Mouse (Mus musculus) embryonic facial prominence, embryonic 14.5 days (tissue): ENCODE data around the gene Fam222a. TPM values are rescaled to one million over a fixed set of nuclear protein-coding genes. Genes with fewer than 3 reads are reported as not detected.

Experiments
- ATAC-seq: fragments of 200-750 bp; cut with Nextera tagmentation; 2 replicates; pipeline ENCODE4 v1.8.0; 2017; ENCODE audit warnings: low read depth, moderate number of reproducible peaks, moderate TSS enrichment
- DNase-seq: peaks from one replicate; pipeline ENCODE4 v3.0.0-alpha.2; 2015; ENCODE audit warnings: low spot score
- H3K27ac ChIP-seq: fragments of 300-500 bp; sonication (generic); replicated peaks from 2 replicates; pipeline ENCODE4 v1.5.1; 2014; ENCODE audit warnings: low read depth, mild to moderate bottlenecking, low read length, moderate library complexity
- H3K27me3 ChIP-seq: fragments of 300-500 bp; sonication (generic); replicated peaks from 2 replicates; pipeline ENCODE4 v1.6.1; 2014; ENCODE audit warnings: low read length; ENCODE audit not compliant: control insufficient read depth, insufficient read depth
- H3K36me3 ChIP-seq: fragments of 300-500 bp; sonication (generic); 2 replicates; pipeline ENCODE4 v1.6.1; 2014; ENCODE audit warnings: low read length, mixed read lengths; ENCODE audit not compliant: control insufficient read depth, insufficient read depth
- H3K4me1 ChIP-seq: fragments of 300-500 bp; sonication (generic); 2 replicates; pipeline ENCODE4 v1.6.1; 2014; ENCODE audit warnings: antibody characterized with exemption, low read length; ENCODE audit not compliant: control insufficient read depth, insufficient read depth
- H3K4me2 ChIP-seq: fragments of 300-500 bp; sonication (generic); 2 replicates; pipeline ENCODE4 v1.6.1; 2014; ENCODE audit warnings: low read depth, mild to moderate bottlenecking, low read length, moderate library complexity, mixed read lengths
- H3K4me3 ChIP-seq: fragments of 300-500 bp; sonication (generic); 2 replicates; pipeline ENCODE4 v1.5.1; 2014; ENCODE audit warnings: low read depth, mild to moderate bottlenecking, low read length
- H3K9ac ChIP-seq: fragments of 300-500 bp; sonication (generic); 2 replicates; pipeline ENCODE4 v1.6.1; 2014; ENCODE audit warnings: low read depth, mild to moderate bottlenecking, low read length, moderate library complexity, mixed read lengths
- H3K9me3 ChIP-seq: fragments of 300-500 bp; sonication (generic); 2 replicates; pipeline ENCODE4 v1.6.1; 2016; ENCODE audit warnings: low read length; ENCODE audit not compliant: control insufficient read depth
- WGBS: fragments of 180-500 bp; shearing (Covaris S2); extraction: QIAGEN DNeasy Blood & Tissue Kit; methylation state at CpG from one replicate; pipeline ENCODE4 v1.1.7; 2014; 5-methylcytosine and 5-hydroxymethylcytosine counted together
- polyA plus RNA-seq: library from polyadenylated mRNA; unstranded; fragments of >200 nt; fragmentation: Nextera tagmentation; extraction: Ambion mirVana; gene quantifications from 2 replicates; pipeline ENCODE4 v1.2.1, GENCODE M21; 2014

The Fam222a gene
- polyA plus RNA-seq: 1.4 and 1.6 TPM in 2 replicates

DNA sequence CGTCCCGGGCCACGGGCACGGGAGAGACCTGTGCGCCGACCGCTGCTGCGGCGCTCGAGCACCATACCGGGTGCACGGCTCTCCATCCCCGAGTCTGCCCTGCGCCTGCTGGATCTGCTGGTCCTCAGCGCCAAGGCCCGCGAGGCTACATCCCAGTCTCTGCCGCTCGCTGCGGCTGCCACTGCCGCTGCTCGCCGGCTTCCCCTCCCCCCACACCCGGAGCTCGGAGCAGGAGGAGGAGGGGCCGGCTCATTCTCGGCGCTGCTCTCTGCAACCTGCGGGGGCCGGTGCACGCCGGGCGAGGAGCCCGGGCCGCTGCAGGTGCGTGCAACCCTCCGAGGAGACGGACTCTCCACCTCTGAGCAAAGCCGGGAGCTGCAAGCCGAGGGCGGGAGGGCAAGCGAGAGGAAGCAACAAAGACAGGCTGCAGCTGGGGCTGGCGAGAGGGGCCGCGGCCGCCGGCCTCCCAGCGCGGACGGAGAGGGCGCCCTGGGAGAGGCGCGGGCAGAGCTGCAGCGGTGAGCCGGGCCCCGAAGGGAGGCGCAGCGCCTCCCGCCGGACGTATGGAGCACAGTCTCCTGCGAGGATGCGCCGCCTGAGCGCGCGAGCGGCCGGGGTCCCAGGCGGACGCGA lies at the start of gene Fam222a:
Fam222a (plus strand) TSS at position 452 of the 633 bp plus-strand sequence.
- peak; percentile 42 for ATAC-seq
- Histone ChIP-seq H3K27ac (peak within 1 kb of the TSS; percentile 63; the same call in 1 of the 2 replicates), H3K4me3 (peak within 1 kb of the TSS; percentile 74), H3K4me1 (peaks cover 28% of the 10 kb centered on the region), H3K36me3 (no peaks in the 10 kb centered on the region), H3K9me3 (peaks cover 8% of the 10 kb centered on the region; the same call in 1 of the 2 replicates), H3K9ac (peak within 1 kb of the TSS; percentile 47), H3K4me2 (peak within 1 kb of the TSS; percentile 99), H3K27me3 (peaks cover 27% of the 10 kb centered on the region)
- 0% methylated on average over 17 of the region's 72 CpGs for WGBS
- DNase-seq: peak; percentile 79

DNA sequence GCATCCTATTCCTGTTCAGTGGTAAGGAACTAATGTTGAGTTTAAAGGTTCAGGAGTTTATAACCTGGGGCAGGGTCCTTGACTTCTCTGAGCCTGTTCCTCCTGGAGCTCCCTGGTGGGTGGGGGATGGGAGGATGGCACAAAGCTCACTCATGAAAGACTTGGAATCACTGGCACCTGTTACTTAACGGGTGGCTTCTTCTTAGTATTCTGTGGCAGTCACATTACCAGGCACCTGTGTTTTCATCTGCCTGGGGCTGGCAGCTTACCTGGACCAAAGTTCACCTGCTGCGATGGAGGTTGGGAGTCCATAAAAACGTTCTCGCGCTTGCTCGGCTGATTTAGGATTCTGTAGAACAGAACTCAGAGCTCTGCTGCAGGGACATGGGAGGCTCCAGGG lies 39.5 kb upstream of the Fam222a start:
- no peak for ATAC-seq
- DNase-seq: no peak
- no peaks in the 10 kb centered on the region for H3K27me3 ChIP-seq
- H3K9ac ChIP-seq: no peak overlapping the region
- no peak overlapping the region for H3K27ac ChIP-seq
- no peaks in the 10 kb centered on the region for H3K9me3 ChIP-seq
- no peaks in the 10 kb centered on the region; the same call in 1 of the 2 replicates for H3K4me1 ChIP-seq
- no peak overlapping the region for H3K4me3 ChIP-seq
- H3K4me2 ChIP-seq: no peak overlapping the region
- H3K36me3 ChIP-seq: no peaks in the 10 kb centered on the region
- 88% methylated on average over 6 of the region's 6 CpGs for WGBS

- H3K27ac ChIP-seq: no peak overlapping the region; the same call in 1 of the 2 replicates
- no peak overlapping the region for H3K4me2 ChIP-seq
- WGBS: 24% methylated on average over 6 of the region's 6 CpGs
- peak; percentile 62; the same call in 1 of the 2 replicates for ATAC-seq
- peak; percentile 58 for DNase-seq
- peak overlapping the region; percentile 22; the same call in 1 of the 2 replicates for H3K9ac ChIP-seq
- no peak overlapping the region for H3K4me3 ChIP-seq
- no peaks in the 10 kb centered on the region; the same call in 1 of the 2 replicates for H3K4me1 ChIP-seq
- H3K9me3 ChIP-seq: no peaks in the 10 kb centered on the region
- H3K27me3 ChIP-seq: no peaks in the 10 kb centered on the region
- H3K36me3 ChIP-seq: no peaks in the 10 kb centered on the region
Observed at GRCm38 (mm10) chr5:114530337-114530736, 37.5 kb upstream of the Fam222a start.

DNA sequence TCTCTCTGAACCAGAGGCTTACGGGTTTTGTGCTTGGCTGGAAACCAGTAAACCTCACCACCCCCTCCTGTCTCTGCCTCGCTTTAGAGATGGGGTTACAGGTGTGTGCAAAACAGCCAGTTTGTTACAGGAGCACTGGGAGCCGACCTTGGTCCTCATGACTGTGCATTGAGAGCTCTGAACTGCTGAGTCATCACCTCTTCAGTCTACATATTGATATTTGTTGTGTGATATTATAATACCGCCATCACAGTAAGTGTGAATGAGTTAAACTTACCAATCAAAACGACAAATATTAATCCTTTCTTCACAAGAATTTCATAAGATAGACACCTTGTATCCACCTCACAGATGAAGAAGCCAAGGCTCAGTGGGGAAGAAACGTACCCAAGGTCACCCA lies 35.8 kb upstream of the Fam222a start:
- Histone ChIP-seq H3K4me2 (no peak overlapping the region), H3K9ac (no peak overlapping the region), H3K4me1 (no peaks in the 10 kb centered on the region; the same call in 1 of the 2 replicates), H3K4me3 (no peak overlapping the region), H3K9me3 (no peaks in the 10 kb centered on the region), H3K36me3 (no peaks in the 10 kb centered on the region), H3K27me3 (peaks cover 6% of the 10 kb centered on the region), H3K27ac (no peak overlapping the region)
- ATAC-seq: no peak
- no peak for DNase-seq
- WGBS: 73% methylated on average over 6 of the region's 6 CpGs

DNA sequence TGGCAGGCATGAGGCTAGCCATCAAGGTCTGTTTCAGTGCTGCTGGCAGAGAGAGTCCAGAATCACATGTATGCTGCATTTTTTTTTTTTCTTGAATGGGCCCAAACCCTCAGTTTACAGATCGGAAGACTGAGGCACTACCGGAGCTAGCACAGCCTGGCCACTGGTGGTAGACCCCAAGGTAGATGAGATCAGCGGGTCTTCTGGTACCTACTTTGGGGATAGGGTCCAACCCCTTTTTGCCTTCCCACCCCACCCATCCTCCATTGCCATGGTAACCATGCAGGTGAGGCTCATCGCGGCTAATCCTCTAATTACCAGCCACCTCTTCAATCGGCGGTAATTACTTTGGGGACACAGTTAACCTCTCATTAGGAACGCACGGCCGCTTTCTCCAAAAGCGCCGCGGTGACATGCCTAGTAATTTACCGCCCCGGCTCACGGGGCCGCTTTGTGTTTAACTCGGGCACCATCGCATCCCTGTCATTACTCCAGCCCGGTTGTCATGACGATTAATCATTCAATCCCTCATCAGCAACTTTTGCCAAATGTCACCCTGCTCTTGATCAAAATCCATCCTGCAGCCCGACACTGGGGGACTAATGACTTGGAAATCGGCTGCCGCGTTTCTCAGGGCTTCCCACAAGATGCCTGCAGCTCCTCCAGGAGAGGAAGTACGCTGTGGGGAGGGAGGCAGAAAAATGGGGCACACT lies 30.4 kb upstream of the Fam222a start:
- peak; percentile 82 for DNase-seq
- peak; percentile 53 for ATAC-seq
- 8% methylated on average over 26 of the region's 26 CpGs for WGBS
- Histone ChIP-seq H3K4me3 (0 out of 2 replicates have a peak overlapping the region, but pooled peaks have one; percentile 2), H3K27ac (no peak overlapping the region), H3K36me3 (no peaks in the 10 kb centered on the region), H3K27me3 (peaks cover 13% of the 10 kb centered on the region), H3K9me3 (peaks cover under 1% of the 10 kb centered on the region; the same call in 1 of the 2 replicates), H3K4me1 (peaks cover 16% of the 10 kb centered on the region), H3K9ac (no peak overlapping the region), H3K4me2 (peak overlapping the region; percentile 40)

DNA sequence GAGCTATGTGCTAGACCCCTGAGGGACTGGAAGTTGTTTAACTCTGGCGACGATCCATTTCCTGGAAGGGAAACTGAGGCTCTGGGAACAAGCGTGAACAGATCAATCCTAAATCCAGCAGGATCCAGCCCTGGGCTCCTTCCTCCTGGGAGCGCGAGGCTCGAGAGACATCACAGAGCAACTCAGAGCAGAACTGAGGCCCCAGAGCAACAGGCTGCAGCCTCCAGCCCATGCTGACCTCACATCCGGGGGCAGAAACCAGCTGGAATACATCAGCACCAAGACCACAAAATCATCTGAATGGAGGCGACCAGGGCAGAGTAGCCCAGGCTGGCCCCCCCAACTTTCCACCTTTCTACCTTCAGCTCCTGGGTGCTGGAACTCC lies 29.8 kb upstream of the Fam222a start:
- H3K4me3 ChIP-seq: 0 out of 2 replicates have a peak overlapping the region, but pooled peaks have one; percentile 2
- DNase-seq (no peak), ATAC-seq (peak; percentile 16; the same call in 1 of the 2 replicates)

GRCm38 (mm10) chr5:114538752-114539151 lies 29.1 kb upstream of the Fam222a start:
- Histone ChIP-seq H3K27me3 (peaks cover 13% of the 10 kb centered on the region), H3K36me3 (no peaks in the 10 kb centered on the region), H3K4me1 (peaks cover 16% of the 10 kb centered on the region), H3K4me3 (no peak overlapping the region), H3K9me3 (peaks cover 4% of the 10 kb centered on the region; the same call in 1 of the 2 replicates), H3K4me2 (no peak overlapping the region), H3K27ac (no peak overlapping the region), H3K9ac (no peak overlapping the region)
- peak; percentile 75 for DNase-seq
- ATAC-seq: no peak
- 19% methylated on average over 4 of the region's 4 CpGs for WGBS

More for the DNA sequence above, 29.8 kb upstream of the Fam222a start:
- no peak overlapping the region for H3K9ac ChIP-seq
- peaks cover 13% of the 10 kb centered on the region for H3K27me3 ChIP-seq
- H3K4me1 ChIP-seq: peaks cover 16% of the 10 kb centered on the region
- WGBS: 12% methylated on average over 8 of the region's 8 CpGs
- H3K4me2 ChIP-seq: peak overlapping the region; percentile 40
- H3K36me3 ChIP-seq: no peaks in the 10 kb centered on the region
- no peak overlapping the region for H3K27ac ChIP-seq
- H3K9me3 ChIP-seq: peaks cover 4% of the 10 kb centered on the region; the same call in 1 of the 2 replicates

DNA sequence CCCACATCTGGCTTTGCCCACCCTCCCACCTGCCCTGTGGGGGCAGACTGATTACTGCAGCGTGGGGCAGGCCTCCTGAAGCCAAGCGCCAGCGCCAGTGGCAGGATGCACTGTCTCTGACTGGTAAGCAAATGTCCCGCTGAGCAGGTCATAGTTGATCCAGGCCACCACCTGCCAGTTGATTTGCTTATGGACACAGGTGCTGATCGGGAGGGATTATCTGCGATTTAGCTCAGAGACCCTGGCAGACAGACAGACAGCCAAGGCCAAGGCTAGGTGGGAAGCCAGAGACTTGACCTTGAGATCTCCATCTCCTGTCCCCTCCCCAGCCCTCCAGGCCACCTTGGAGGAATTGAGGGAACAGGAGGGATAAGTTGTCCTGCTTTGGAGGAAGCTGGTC lies 28.1 kb upstream of the Fam222a start:
- Histone ChIP-seq H3K27me3 (peaks cover 13% of the 10 kb centered on the region), H3K4me1 (peaks cover 16% of the 10 kb centered on the region), H3K27ac (no peak overlapping the region), H3K36me3 (no peaks in the 10 kb centered on the region), H3K4me2 (no peak overlapping the region), H3K9me3 (peaks cover 4% of the 10 kb centered on the region; the same call in 1 of the 2 replicates), H3K4me3 (no peak overlapping the region), H3K9ac (no peak overlapping the region)
- no peak for ATAC-seq
- WGBS: 64% methylated on average over 6 of the region's 6 CpGs
- no peak for DNase-seq
